Mouse (Mus musculus) midbrain, embryonic 12.5 days (tissue): ENCODE measurements around the gene Arhgap23. TPM values are rescaled to one million over a fixed set of nuclear protein-coding genes. Genes with fewer than 3 reads are reported as not detected.

Experiments
- ATAC-seq: fragments of 200-750 bp; cut with Nextera tagmentation; 2 replicates; pipeline ENCODE4 v1.8.0; 2017; ENCODE audit warnings: low read depth, moderate TSS enrichment, moderate library complexity; ENCODE audit not compliant: low FRiP score
- H3K27ac ChIP-seq: fragments of 300-500 bp; sonication (generic); replicated peaks from 2 replicates; pipeline ENCODE4 v1.5.1; 2016; ENCODE audit warnings: mild to moderate bottlenecking
- H3K27me3 ChIP-seq: fragments of 300-500 bp; sonication (generic); 2 replicates; pipeline ENCODE4 v1.6.1; 2016; ENCODE audit warnings: mild to moderate bottlenecking
- H3K36me3 ChIP-seq: fragments of 300-500 bp; sonication (generic); 2 replicates; pipeline ENCODE4 v1.6.1; 2016
- H3K4me1 ChIP-seq: fragments of 300-500 bp; sonication (generic); 2 replicates; pipeline ENCODE4 v1.6.1; 2016
- H3K4me2 ChIP-seq: fragments of 300-500 bp; sonication (generic); replicated peaks from 2 replicates; pipeline ENCODE4 v1.6.1; 2016; ENCODE audit warnings: mild to moderate bottlenecking, moderate library complexity
- H3K4me3 ChIP-seq: fragments of 300-500 bp; sonication (generic); 2 replicates; pipeline ENCODE4 v1.5.1; 2016; ENCODE audit warnings: mild to moderate bottlenecking
- H3K9ac ChIP-seq: fragments of 300-500 bp; sonication (generic); replicated peaks from 2 replicates; pipeline ENCODE4 v1.6.1; 2016; ENCODE audit warnings: mild to moderate bottlenecking, moderate library complexity
- H3K9me3 ChIP-seq: fragments of 300-500 bp; sonication (generic); 2 replicates; pipeline ENCODE4 v1.6.1; 2016; ENCODE audit warnings: mild to moderate bottlenecking
- WGBS: fragments of 180-500 bp; shearing (Covaris S2); methylation state at CpG from one replicate; pipeline ENCODE4 v1.1.7; 2016; 5-methylcytosine and 5-hydroxymethylcytosine counted together
- polyA plus RNA-seq: library from polyadenylated mRNA; unstranded; fragments of >200 nt; fragmentation: Nextera tagmentation; extraction: Ambion mirVana; gene quantifications from 2 replicates; pipeline ENCODE4 v1.2.1, GENCODE M21; 2016

Arhgap23 gene
- polyA plus RNA-seq = 6.3 and 7.9 TPM in 2 replicates

DNA sequence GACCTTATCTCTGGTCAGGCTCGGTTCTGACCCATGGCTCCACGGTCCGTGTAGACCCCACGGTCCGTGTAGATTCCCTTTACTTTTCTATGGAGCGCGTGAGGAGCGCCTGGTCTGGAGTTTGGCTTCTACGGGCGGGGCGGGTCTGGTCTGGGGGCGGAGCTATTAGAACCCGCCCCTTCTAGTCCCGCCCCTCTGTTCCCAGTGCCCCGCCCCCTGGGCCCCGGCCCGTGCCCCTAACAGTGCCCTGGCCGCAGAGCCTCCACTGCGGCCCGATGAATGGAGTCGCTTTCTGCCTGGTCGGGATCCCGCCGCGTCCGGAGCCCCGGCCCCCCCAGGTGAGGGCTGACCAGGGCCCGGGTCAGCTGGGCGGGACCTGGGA is at the start of gene Arhgap23:
TSS of gene Arhgap23 (plus strand) at position 204 of the 382 bp plus-strand sequence.
- Histone ChIP-seq H3K4me2 (peak within 1 kb of the TSS; percentile 66), H3K4me1 (peaks cover 32% of the 10 kb centered on the region), H3K9me3 (no peaks in the 10 kb centered on the region), H3K36me3 (no peaks in the 10 kb centered on the region), H3K9ac (peak within 1 kb of the TSS; percentile 57), H3K4me3 (peak within 1 kb of the TSS; percentile 58), H3K27me3 (peaks cover 46% of the 10 kb centered on the region), H3K27ac (peak within 1 kb of the TSS; percentile 61)
- ATAC-seq = peak; percentile 82; the same call in 1 of the 2 replicates
- 1% methylated on average over 28 of the region's 29 CpGs for WGBS

DNA sequence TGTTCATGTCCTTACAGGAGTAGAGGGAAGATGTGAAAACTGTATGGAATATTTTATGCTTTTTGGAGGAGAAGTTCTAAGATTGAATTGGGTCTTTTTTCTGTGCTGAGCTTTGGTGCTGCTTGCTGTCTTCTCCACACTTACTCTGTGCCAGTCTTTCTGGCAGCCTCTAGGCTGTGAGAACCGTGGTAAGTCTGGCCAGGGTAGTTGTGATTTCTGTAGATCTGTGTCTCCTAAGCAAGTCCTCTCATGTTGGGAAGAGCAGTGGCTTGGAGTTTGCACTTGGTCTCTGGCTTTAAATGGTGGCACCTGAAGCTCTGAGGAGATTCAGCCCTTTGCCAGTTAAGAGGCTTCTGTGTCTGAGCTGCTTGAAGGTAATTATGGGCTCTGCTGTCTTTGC is 49.8 kb upstream of the Arhgap23 start:
- no peak for ATAC-seq
- Histone ChIP-seq H3K27me3 (no peaks in the 10 kb centered on the region), H3K36me3 (no peaks in the 10 kb centered on the region), H3K9me3 (no peaks in the 10 kb centered on the region), H3K4me3 (peak overlapping the region; percentile 99), H3K27ac (no peak overlapping the region), H3K4me2 (peak overlapping the region; percentile 83), H3K4me1 (peaks cover 33% of the 10 kb centered on the region), H3K9ac (peak overlapping the region; percentile 99; the same call in 1 of the 2 replicates)
- WGBS = 81% methylated on average over 1 of the region's 1 CpGs

DNA sequence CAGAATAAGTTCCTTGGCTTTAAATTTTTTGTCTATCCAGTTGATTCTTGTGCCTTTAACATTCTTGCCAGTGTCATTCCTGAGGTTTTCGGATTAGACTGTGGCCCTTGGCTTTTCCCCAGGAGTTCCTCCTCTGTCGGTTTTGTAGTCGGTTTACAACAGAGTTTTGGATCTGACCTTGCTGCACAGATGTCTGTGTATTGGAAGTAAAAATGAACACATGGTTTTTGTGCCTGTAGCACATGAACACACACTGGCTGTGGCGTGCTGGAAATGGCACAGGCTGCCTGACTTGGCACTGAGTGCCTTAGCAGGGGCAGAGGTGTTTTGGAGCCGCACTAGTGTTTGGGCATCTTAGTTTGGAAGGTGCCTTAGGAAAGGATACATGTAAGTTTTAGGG is 46.8 kb upstream of the Arhgap23 start:
- ATAC-seq = no peak
- H3K27ac ChIP-seq = no peak overlapping the region
- no peaks in the 10 kb centered on the region for H3K27me3 ChIP-seq
- no peak overlapping the region for H3K4me3 ChIP-seq
- no peaks in the 10 kb centered on the region for H3K9me3 ChIP-seq
- no peak overlapping the region for H3K9ac ChIP-seq
- H3K4me1 ChIP-seq = peaks cover 31% of the 10 kb centered on the region
- 0 out of 2 replicates have a peak, but pooled peaks cover 6% of the 10 kb centered on the region for H3K36me3 ChIP-seq
- no peak overlapping the region for H3K4me2 ChIP-seq
- 90% methylated on average over 5 of the region's 5 CpGs for WGBS

DNA sequence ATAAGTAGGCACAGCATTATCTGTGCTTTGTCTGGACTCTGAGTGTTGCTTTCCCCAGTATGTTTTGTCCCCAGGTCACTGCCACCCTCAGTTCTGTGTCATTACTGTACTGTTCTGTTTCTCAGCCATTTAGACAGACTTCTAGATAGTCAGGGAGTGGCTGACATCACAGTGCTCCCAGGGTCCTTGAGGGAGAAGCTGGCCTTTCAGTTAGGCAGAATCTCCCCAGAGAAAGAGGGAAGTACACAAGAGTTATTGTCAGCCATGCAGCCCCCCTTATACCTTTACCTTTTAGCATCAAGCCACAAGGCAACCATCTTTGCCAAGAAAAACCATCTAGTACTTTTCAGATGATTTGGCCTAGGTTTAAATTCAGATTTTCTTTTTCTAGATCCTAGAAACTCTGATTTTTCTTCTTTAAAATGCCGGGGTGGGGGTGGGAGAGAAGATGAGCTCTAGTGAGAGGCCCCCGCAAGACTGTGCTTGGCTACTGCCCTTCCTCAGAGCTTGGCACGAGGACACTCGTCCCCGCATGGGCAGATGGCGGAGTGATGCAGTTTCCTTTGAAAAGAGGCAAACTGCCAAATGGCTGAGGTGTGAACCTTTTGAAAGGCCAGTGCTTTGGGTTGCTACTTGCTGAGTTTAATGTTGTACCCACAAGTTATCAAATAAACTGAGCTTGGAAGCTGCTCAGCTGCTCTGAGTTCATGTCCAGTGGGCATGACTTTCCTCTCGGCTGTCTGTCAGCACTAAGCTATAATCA is 44.8 kb upstream of the Arhgap23 start:
- no peak overlapping the region for H3K27ac ChIP-seq

DNA sequence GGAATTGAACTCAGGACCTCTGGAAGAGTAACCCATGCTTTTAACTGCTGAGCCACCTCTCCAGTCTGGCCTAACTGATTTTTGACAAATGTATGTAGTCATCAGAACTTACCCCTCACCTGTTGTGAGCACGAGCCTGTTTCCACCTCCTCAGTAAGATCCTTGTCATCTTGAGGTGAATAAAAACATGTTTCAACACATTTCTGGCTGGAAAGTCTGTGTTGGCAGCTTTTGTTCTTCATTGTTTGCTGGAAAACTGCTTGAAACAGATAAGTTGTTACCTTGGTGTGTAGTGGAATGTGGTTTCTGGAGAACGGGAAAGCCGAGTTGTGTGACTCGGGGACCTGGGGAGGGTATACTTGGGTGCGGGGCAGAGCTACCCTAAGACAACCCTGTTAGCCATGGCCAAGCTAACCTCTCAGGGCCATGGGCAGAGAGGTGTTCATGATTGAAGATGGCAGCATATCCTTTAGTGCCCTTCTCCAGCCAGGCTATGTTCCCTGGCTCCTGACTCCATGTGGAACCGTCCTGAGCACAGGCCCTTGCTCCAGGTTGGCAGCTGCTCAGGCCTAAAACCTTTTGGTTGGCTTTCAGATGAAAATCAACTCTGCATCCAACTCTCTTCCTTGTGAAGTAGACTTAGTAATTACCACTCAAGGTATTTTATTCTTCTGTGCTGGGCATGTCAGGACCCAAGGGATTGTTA is 43.0 kb upstream of the Arhgap23 start:
- Histone ChIP-seq H3K9me3 (no peaks in the 10 kb centered on the region), H3K4me3 (no peak overlapping the region), H3K27me3 (no peaks in the 10 kb centered on the region), H3K9ac (no peak overlapping the region), H3K4me2 (no peak overlapping the region), H3K36me3 (peaks cover 40% of the 10 kb centered on the region), H3K27ac (no peak overlapping the region), H3K4me1 (peaks cover 7% of the 10 kb centered on the region; the same call in 1 of the 2 replicates)
- whole genome bisulfite sequencing = 84% methylated on average over 6 of the region's 6 CpGs
- ATAC-seq = no peak

More for the DNA sequence above, 44.8 kb upstream of the Arhgap23 start:
- Histone ChIP-seq H3K4me1 (peaks cover 11% of the 10 kb centered on the region), H3K9ac (no peak overlapping the region), H3K9me3 (no peaks in the 10 kb centered on the region), H3K36me3 (peaks cover 22% of the 10 kb centered on the region), H3K4me3 (no peak overlapping the region), H3K4me2 (no peak overlapping the region), H3K27me3 (no peaks in the 10 kb centered on the region)
- 91% methylated on average over 7 of the region's 7 CpGs for WGBS
- no peak for ATAC-seq

DNA sequence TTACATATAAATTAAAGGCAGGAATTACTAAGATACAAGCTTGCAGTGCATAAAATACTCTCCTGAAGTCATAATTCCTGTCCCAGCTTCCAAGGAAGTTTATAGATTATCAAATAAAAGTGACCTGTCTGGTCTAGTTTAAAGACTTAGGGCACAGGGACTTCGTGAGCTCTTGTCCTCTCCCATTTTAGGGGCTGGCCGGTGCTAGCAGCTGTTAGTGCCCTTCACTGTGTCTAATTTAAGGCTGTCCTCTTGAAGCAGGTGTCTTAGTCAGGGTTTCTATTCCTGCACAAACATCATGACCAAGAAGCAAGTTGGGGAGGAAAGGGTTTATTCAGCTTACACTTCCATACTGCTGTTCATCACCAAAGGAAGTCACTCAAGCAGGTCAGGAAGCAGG is 41.9 kb upstream of the Arhgap23 start:
- Histone ChIP-seq H3K27me3 (no peaks in the 10 kb centered on the region), H3K9ac (no peak overlapping the region), H3K4me1 (0 out of 2 replicates have a peak, but pooled peaks cover 3% of the 10 kb centered on the region), H3K4me3 (no peak overlapping the region), H3K36me3 (peaks cover 51% of the 10 kb centered on the region), H3K4me2 (no peak overlapping the region), H3K27ac (no peak overlapping the region), H3K9me3 (no peaks in the 10 kb centered on the region)
- ATAC-seq = no peak
- 94% methylated on average over 2 of the region's 2 CpGs for WGBS

DNA sequence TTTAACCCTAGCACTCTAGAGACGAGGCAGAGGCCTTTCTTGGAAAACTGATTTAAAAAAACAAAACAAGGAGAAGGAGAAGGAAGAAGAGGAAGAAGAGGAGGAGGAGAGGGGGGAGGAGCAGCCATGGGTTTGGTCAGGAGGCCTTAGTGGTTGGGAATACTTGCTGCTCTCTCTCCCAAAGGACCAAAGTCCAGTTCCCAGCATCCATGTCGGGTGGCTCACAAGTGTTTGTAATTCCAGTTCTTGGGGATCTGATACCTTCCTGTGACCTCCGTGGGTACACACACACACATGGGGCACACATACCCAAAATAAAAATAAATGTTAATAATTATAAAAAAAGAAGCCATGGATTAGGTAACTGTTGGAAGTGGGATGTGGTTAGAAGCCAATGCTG is 35.3 kb upstream of the Arhgap23 start:
- H3K27ac ChIP-seq = no peak overlapping the region
- H3K4me3 ChIP-seq = no peak overlapping the region
- H3K4me2 ChIP-seq = no peak overlapping the region
- peaks cover 79% of the 10 kb centered on the region for H3K36me3 ChIP-seq
- no peak overlapping the region for H3K9ac ChIP-seq
- ATAC-seq = no peak
- no peaks in the 10 kb centered on the region for H3K4me1 ChIP-seq
- no peaks in the 10 kb centered on the region for H3K9me3 ChIP-seq
- WGBS = 82% methylated on average over 3 of the region's 3 CpGs
- H3K27me3 ChIP-seq = no peaks in the 10 kb centered on the region

DNA sequence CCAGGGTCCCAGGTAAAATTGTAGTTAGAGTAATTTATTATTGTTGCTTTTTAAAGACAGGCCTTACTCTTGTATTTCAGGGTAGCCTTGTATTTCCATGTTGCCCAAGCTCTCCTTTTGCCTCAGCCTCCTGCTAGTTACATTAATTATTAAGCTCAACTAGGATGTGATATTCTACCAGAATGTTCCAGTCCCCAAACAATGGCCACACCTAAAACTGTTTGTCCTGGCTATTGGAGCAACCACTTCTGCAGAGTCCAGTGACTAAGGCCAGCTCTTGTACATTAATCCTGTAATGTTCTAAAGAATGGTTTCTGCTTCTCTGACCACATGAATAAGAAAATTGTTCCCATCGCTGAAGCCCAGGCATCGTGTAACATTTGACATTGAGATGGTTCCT is 32.3 kb upstream of the Arhgap23 start:
- H3K9ac ChIP-seq = no peak overlapping the region
- H3K4me1 ChIP-seq = no peaks in the 10 kb centered on the region
- no peaks in the 10 kb centered on the region for H3K9me3 ChIP-seq
- H3K36me3 ChIP-seq = peaks cover 69% of the 10 kb centered on the region
- 99% methylated on average over 2 of the region's 2 CpGs for WGBS
- H3K4me3 ChIP-seq = no peak overlapping the region
- no peak overlapping the region for H3K27ac ChIP-seq
- no peak for ATAC-seq
- H3K4me2 ChIP-seq = no peak overlapping the region
- no peaks in the 10 kb centered on the region for H3K27me3 ChIP-seq

DNA sequence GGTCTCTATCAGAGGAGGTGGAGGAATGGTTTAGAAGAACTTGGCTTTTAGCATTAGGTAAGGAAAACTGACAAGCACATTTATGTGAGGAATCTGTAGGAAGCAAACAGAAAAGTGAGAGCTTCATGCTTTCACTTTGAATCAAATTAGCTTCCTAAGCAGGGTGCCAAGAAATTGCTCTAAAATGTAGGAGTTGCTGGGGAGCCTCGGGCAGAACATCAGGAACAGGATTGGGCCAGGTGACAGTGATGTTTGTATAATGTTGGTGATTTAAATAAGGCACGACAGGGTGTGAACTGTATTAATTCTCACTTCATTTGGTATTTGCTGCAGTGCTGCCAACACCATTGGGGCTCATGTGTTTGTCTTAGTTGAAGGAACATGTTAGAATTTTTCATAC is 31.6 kb upstream of the Arhgap23 start:
- Histone ChIP-seq H3K27me3 (no peaks in the 10 kb centered on the region), H3K4me2 (no peak overlapping the region), H3K27ac (no peak overlapping the region), H3K4me1 (no peaks in the 10 kb centered on the region), H3K9ac (no peak overlapping the region), H3K9me3 (no peaks in the 10 kb centered on the region), H3K36me3 (peaks cover 63% of the 10 kb centered on the region), H3K4me3 (no peak overlapping the region)
- ATAC-seq = no peak
- WGBS = 74% methylated on average over 2 of the region's 2 CpGs

DNA sequence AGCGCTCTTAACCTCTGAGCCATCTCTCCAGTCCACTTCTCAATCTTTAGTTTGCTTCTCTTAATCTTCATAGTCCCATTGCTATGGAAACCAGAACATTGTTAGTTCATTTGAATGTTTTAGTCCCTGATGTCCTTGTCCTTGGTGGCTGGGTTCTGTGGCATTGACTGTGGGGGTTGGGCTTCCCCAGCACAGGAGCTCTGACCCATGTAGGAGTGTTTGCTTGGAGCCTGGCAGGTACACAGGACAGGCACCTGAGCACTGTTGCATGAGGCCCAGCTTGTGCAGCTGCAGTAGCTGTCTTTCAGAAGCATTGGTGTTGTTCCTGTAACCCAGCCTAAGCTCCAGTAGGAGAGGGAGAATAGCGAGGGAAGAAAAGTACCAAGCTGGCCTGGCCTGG is 27.5 kb upstream of the Arhgap23 start:
- Histone ChIP-seq H3K4me3 (no peak overlapping the region), H3K9ac (no peak overlapping the region), H3K27ac (no peak overlapping the region), H3K4me1 (no peaks in the 10 kb centered on the region), H3K36me3 (peaks cover 75% of the 10 kb centered on the region), H3K9me3 (no peaks in the 10 kb centered on the region), H3K4me2 (no peak overlapping the region), H3K27me3 (no peaks in the 10 kb centered on the region)
- no peak for ATAC-seq
- 90% methylated on average over 2 of the region's 2 CpGs for WGBS

DNA sequence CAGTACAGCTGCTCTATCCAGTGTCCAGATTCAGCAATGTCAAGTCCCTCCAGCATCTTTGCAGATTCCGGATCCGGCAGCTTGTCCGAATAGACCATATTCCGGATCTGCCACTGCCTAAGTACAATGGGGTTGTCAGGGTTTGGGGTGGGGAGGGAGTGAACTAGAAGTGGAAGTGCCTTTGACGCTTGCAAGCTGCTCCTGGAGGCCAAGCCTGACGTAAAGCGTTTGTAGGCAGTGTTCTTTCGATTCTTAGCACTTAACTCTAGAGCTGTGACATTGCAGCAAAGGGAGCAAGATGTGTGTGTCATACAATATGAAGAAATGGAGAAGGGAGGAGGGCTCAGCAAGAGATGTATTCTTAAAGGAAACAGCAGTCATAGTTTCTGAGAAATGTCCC is 26.2 kb upstream of the Arhgap23 start:
- no peaks in the 10 kb centered on the region for H3K4me1 ChIP-seq
- H3K36me3 ChIP-seq = peaks cover 76% of the 10 kb centered on the region
- WGBS = 89% methylated on average over 8 of the region's 8 CpGs
- no peak overlapping the region for H3K4me2 ChIP-seq
- no peak for ATAC-seq
- H3K9ac ChIP-seq = no peak overlapping the region
- H3K27me3 ChIP-seq = no peaks in the 10 kb centered on the region
- H3K4me3 ChIP-seq = no peak overlapping the region
- no peak overlapping the region for H3K27ac ChIP-seq
- no peaks in the 10 kb centered on the region for H3K9me3 ChIP-seq

DNA sequence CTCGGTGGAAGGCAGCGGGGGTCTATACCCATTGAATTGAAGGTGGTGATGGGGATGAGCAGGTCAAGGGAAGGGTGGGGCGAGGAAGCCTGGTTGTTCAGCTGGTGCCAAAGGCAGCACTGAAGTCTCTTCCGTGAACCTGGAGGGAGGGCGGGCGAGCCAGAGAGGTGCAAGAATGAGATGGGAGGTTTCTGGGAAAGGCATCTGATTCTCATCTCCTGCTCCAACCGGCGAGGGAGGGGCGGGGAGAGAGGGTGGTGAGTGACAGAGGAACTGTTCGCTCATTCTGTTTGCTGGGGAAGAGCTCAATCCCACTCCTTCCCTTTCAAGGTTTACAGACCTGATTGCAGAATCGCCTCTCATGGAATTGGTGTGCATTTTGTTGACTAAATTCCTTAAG is 21.7 kb upstream of the Arhgap23 start:
- 73% methylated on average over 11 of the region's 11 CpGs for WGBS
- Histone ChIP-seq H3K36me3 (peaks cover 79% of the 10 kb centered on the region), H3K4me1 (no peaks in the 10 kb centered on the region), H3K27me3 (no peaks in the 10 kb centered on the region), H3K9ac (no peak overlapping the region), H3K9me3 (no peaks in the 10 kb centered on the region), H3K4me2 (no peak overlapping the region), H3K27ac (no peak overlapping the region), H3K4me3 (no peak overlapping the region)
- ATAC-seq = no peak
